22 mouse cellular contexts compared by ENCODE assay signal in genomic region chr9:52280995-52281394, GRCm38 (mm10).
DNase-seq lines count a peak whose midpoint lies in the region; ATAC-seq and TF ChIP-seq lines count a peak whose summit lies in the region.
"Had no signal": no experiment of that assay in that cellular context is flagged by ENCODE, and none has a peak within 500 bp of the region (broad histone marks: within the 10 kb centered on the region; RNA-seq: fewer than 3 reads in every experiment).

No protein-coding gene starts in this region.

- H3K9ac ChIP-seq in forebrain, postnatal 0 days = no peak overlapping the region
- no peak overlapping the region for H3K9ac ChIP-seq in forebrain, embryonic 15.5 days (replicated peaks)
- H3K9ac ChIP-seq in hindbrain, postnatal 0 days (replicated peaks; ENCODE audit: low read length) = no peak overlapping the region
- H3K9ac ChIP-seq: embryonic facial prominence, embryonic 13.5 days; hindbrain, embryonic 14.5 days; intestine, embryonic 15.5 days; midbrain, embryonic 15.5 days had no signal

- H3K4me2 ChIP-seq in forebrain, postnatal 0 days (ENCODE audit: low read depth) = no peak overlapping the region
- H3K4me2 ChIP-seq in forebrain, embryonic 15.5 days (replicated peaks) = no peak overlapping the region
- H3K4me2 ChIP-seq in hindbrain, postnatal 0 days (ENCODE audit: low read depth, low read length) = no peak overlapping the region
- H3K4me2 ChIP-seq: embryonic facial prominence, embryonic 13.5 days; hindbrain, embryonic 14.5 days; intestine, embryonic 15.5 days; liver, embryonic 11.5 days; midbrain, embryonic 15.5 days had no signal

- peaks cover 22% of the 10 kb centered on the region for H3K4me1 ChIP-seq in forebrain, postnatal 0 days (ENCODE audit: insufficient read depth)
- H3K4me1 ChIP-seq in forebrain, embryonic 15.5 days = peaks cover 34% of the 10 kb centered on the region
- H3K4me1 ChIP-seq in hindbrain, postnatal 0 days (ENCODE audit: insufficient read depth, low read length) = no peaks in the 10 kb centered on the region
- peaks cover 29% of the 10 kb centered on the region for H3K4me1 ChIP-seq in hindbrain, embryonic 10.5 days (replicated peaks)
- peaks cover 21% of the 10 kb centered on the region for H3K4me1 ChIP-seq in bone marrow macrophage, adult 2 months (ENCODE audit: control insufficient read depth, insufficient read depth, low read length)

- no peak overlapping the region for H3K27ac ChIP-seq in forebrain, postnatal 0 days (ENCODE audit: low read depth, low read length)
- no peak overlapping the region for H3K27ac ChIP-seq in forebrain, embryonic 15.5 days (replicated peaks)
- no peak overlapping the region for H3K27ac ChIP-seq in hindbrain, postnatal 0 days
- no peak overlapping the region for H3K27ac ChIP-seq in hindbrain, embryonic 10.5 days
- H3K27ac ChIP-seq in bone marrow macrophage, adult 2 months (ENCODE audit: insufficient read depth, low read depth, low read length) = peak overlapping the region; percentile 24
- H3K27ac ChIP-seq: embryonic facial prominence, embryonic 13.5 days; hindbrain, embryonic 14.5 days; intestine, embryonic 15.5 days; limb, embryonic 10.5 days; midbrain, embryonic 15.5 days had no signal

- H3K4me3 ChIP-seq in forebrain, postnatal 0 days (ENCODE audit: low read depth, low read length) = no peak overlapping the region
- H3K4me3 ChIP-seq in forebrain, embryonic 15.5 days = no peak overlapping the region
- no peak overlapping the region for H3K4me3 ChIP-seq in hindbrain, postnatal 0 days (ENCODE audit: low read length)
- H3K4me3 ChIP-seq in hindbrain, embryonic 10.5 days = no peak overlapping the region
- H3K4me3 ChIP-seq in bone marrow macrophage, adult 2 months (ENCODE audit: insufficient read depth, low read length) = no peak overlapping the region
- H3K4me3 ChIP-seq: embryonic facial prominence, embryonic 13.5 days; intestine, embryonic 15.5 days; limb, embryonic 10.5 days; midbrain, embryonic 15.5 days had no signal

- H3K9me3 ChIP-seq in forebrain, postnatal 0 days (ENCODE audit: low read length) = no peaks in the 10 kb centered on the region
- no peaks in the 10 kb centered on the region for H3K9me3 ChIP-seq in forebrain, embryonic 15.5 days
- no peaks in the 10 kb centered on the region for H3K9me3 ChIP-seq in hindbrain, postnatal 0 days (ENCODE audit: low read length)
- H3K9me3 ChIP-seq in hindbrain, embryonic 10.5 days = no peaks in the 10 kb centered on the region
- H3K9me3 ChIP-seq: embryonic facial prominence, embryonic 13.5 days; intestine, embryonic 15.5 days; limb, embryonic 10.5 days; midbrain, embryonic 15.5 days had no signal

- ATAC-seq in forebrain, postnatal 0 days = peak; percentile 50
- no peak for ATAC-seq in forebrain, embryonic 15.5 days (replicated peaks)
- ATAC-seq in hindbrain, postnatal 0 days = peak; percentile 38
- ATAC-seq: forebrain, embryonic 16.5 days; intestine, embryonic 15.5 days; midbrain, embryonic 15.5 days had no signal

- no peak for TF ChIP-seq POLR2A in bone marrow macrophage, adult 2 months (IDR thresholded peaks at IDR 0.05; ENCODE audit: borderline replicate concordance, low read depth, low read length)

- H3K36me3 ChIP-seq in forebrain, postnatal 0 days (ENCODE audit: insufficient read depth) = no peaks in the 10 kb centered on the region
- no peaks in the 10 kb centered on the region for H3K36me3 ChIP-seq in forebrain, embryonic 15.5 days
- no peaks in the 10 kb centered on the region for H3K36me3 ChIP-seq in hindbrain, postnatal 0 days (ENCODE audit: insufficient read depth, low read length)
- no peaks in the 10 kb centered on the region for H3K36me3 ChIP-seq in hindbrain, embryonic 10.5 days
- H3K36me3 ChIP-seq: embryonic facial prominence, embryonic 13.5 days; intestine, embryonic 15.5 days; limb, embryonic 10.5 days; midbrain, embryonic 15.5 days had no signal

- H3K27me3 ChIP-seq in forebrain, postnatal 0 days (ENCODE audit: insufficient read depth, low read length) = no peaks in the 10 kb centered on the region
- H3K27me3 ChIP-seq in forebrain, embryonic 15.5 days = no peaks in the 10 kb centered on the region
- no peaks in the 10 kb centered on the region for H3K27me3 ChIP-seq in hindbrain, postnatal 0 days (ENCODE audit: insufficient read depth, low read length)
- no peaks in the 10 kb centered on the region for H3K27me3 ChIP-seq in hindbrain, embryonic 10.5 days (ENCODE audit: insufficient read depth, poor library complexity, severe bottlenecking)
- H3K27me3 ChIP-seq: intestine, embryonic 15.5 days; midbrain, embryonic 15.5 days had no signal

- DNase-seq in forebrain, postnatal 0 days = peak; percentile 24
- no peak for DNase-seq in hindbrain, postnatal 0 days (ENCODE audit: low spot score)
- DNase-seq in hindbrain, embryonic 10.5 days (ENCODE audit: low spot score) = no peak
- DNase-seq in heart, postnatal 4 days = peak; percentile 19
- no peak for DNase-seq in liver
- no peak for DNase-seq in left cerebral cortex, adult 11 months (ENCODE audit: low spot score)
- DNase-seq: adrenal gland, postnatal 36 days; cerebellum, adult 9-11 months; kidney, postnatal 36 days; layer of hippocampus, adult 9-11 months; right cerebral cortex, postnatal 14 days; spleen, adult 18-20 months; thymus, postnatal 4 days had no signal

- WGBS in forebrain, postnatal 0 days = 49% methylated on average over 5 of the region's 5 CpGs
- 56% methylated on average over 5 of the region's 5 CpGs for WGBS in forebrain, embryonic 15.5 days
- WGBS in hindbrain, postnatal 0 days = 57% methylated on average over 5 of the region's 5 CpGs
- WGBS in hindbrain, embryonic 10.5 days = 79% methylated on average over 5 of the region's 5 CpGs

- no peak for TF ChIP-seq CTCF in forebrain, postnatal 0 days (IDR thresholded peaks at IDR 0.05; ENCODE audit: low read depth)
- TF ChIP-seq CTCF in hindbrain, postnatal 0 days (IDR thresholded peaks at IDR 0.05; ENCODE audit: low read depth) = no peak
- TF ChIP-seq CTCF in bone marrow macrophage, adult 2 months (IDR thresholded peaks at IDR 0.05; ENCODE audit: low read depth, low read length) = no peak

Comparison
In these comparisons a context has a peak if more than half of its experiments do, and no peak if none do; other contexts are left out.
1. DNase-seq: peak in forebrain, postnatal 0 days (single experiment) and heart, postnatal 4 days (single experiment); none in hindbrain, postnatal 0 days (single experiment), hindbrain, embryonic 10.5 days (single experiment), liver (single experiment) and left cerebral cortex, adult 11 months (single experiment).